Mouse (Mus musculus): ENCODE data around the gene Myo15. TPM values are rescaled to one million over a fixed set of nuclear protein-coding genes. Genes with fewer than 3 reads are reported as not detected.

Myo15 gene
- polyA plus RNA-seq, 1 experiment from 2014 or later, result 0.14 TPM

Other genes starting within 250 kb of the Myo15 start
- 38.2 and 43.9 TPM in 2 replicates for gene Srebf1, start 246.8 kb upstream of the Myo15 start, polyA plus RNA-seq (2015; fragmentation: Nextera tagmentation; extraction: Ambion mirVana)
- 54.5 and 59.2 TPM in 2 replicates for gene Tom1l2, start 116.4 kb upstream of the Myo15 start, polyA plus RNA-seq (2015; fragmentation: Nextera tagmentation; extraction: Ambion mirVana)
- 6.3 and 7.9 TPM in 2 replicates for gene Drc3, start 116.0 kb upstream of the Myo15 start, polyA plus RNA-seq (2015; fragmentation: Nextera tagmentation; extraction: Ambion mirVana)
- 20.7 and 21.7 TPM in 2 replicates for gene Gid4, start 52.2 kb upstream of the Myo15 start, polyA plus RNA-seq (2015; fragmentation: Nextera tagmentation; extraction: Ambion mirVana)
- gene Atpaf2, start 50.9 kb upstream of the Myo15 start, polyA plus RNA-seq (2015; fragmentation: Nextera tagmentation; extraction: Ambion mirVana), result 39.6 and 46.6 TPM in 2 replicates
- gene Drg2, start 14.7 kb upstream of the Myo15 start, polyA plus RNA-seq (2015; fragmentation: Nextera tagmentation; extraction: Ambion mirVana), result 86.5 and 92.2 TPM in 2 replicates
- gene Alkbh5, start 67.0 kb downstream of the Myo15 start, polyA plus RNA-seq (2015; fragmentation: Nextera tagmentation; extraction: Ambion mirVana), result 23.5 and 24.9 TPM in 2 replicates
- 61.0 and 61.2 TPM in 2 replicates for gene Llgl1, start 230.4 kb downstream of the Myo15 start, polyA plus RNA-seq (2015; fragmentation: Nextera tagmentation; extraction: Ambion mirVana)